Mouse (Mus musculus) thymus, postnatal 36 days (tissue): ENCODE results near the gene P3h4.

Experiments used
- DNase-seq, 2 experiments: peaks; one replicate each; pipeline ENCODE4 v3.0.0; 2022; ENCODE audit warnings: mixed read lengths in 2 of 2

The P3h4 gene

DNA sequence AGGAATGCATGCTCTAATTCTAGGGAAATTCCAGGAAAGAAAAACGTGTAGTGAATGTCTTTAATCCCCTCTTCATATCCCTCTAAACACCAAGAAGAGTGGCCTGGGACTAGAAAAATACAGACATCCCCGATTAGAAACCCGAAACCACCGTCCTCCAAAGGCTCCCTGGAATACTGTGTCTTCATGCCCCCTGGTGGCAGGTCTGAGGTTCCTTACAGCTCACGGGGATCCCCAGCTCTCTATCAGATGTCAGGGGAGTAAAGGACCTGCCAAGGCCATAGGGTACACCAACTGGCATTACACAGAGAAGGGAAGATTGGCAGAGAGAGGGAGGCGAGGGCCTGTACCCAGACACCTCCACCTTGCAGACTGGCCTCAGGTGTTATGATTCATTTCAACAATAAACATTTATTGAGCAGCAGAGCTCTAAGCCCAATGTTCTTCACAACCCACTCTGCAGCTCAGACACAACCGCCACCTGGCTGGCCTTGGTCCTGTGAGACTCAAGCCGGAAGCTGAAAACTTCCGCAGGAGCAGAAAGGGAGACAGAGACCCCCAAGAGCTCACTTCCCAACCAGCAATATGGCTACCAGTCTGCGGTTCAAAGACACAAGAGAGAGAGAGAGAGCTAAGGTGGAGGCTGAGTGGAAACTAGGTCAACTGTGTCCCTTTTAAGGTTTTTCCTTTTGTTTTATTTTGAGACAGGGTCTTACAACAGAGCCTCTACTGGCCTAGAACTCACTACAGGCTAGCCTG lies 6.4 kb downstream of the P3h4 start:
- peak; percentile 72 to 79 for DNase-seq

- peak in 1 of 2 experiments; percentile 51 for DNase-seq
Observed at GRCm38 (mm10) chr11:100406995-100407705, 7.5 kb downstream of the P3h4 start.

GRCm38 (mm10) chr11:100406273-100406672 lies 8.4 kb downstream of the P3h4 start:
- no peak for DNase-seq

DNA sequence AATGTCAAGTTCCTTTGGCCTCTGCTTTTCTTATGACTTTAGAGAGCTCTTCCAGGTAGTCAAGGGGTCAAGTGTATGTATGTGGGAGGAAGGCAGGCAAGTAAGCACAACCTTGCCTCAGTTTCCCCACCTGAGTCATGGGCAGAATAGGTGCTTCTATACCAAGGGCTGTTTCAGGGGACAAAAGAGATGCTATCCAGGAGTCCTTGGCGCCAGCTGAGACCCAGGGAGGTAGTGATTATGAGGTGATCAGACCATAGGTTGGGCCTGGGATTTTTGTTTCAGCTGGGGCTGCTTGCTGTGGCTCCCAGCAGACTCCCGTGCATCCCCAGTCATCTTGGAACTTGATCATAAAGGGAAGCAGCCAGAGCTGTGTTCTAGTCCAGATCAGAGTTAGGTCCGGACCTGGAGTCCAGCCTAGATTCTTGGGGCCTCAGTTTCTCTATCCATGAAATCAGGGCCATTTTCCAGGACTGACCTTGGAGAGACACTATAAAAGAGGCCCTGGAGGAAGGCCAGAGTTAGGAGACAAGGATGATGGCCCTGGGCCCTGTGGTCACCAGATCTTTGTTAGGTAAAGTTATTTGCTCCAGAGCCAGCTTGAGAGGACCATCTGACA lies 10.1 kb downstream of the P3h4 start:
- no peak for DNase-seq

- DNase-seq, result no peak
Observed at GRCm38 (mm10) chr11:100403445-100404134, 11.0 kb downstream of the P3h4 start.

DNA sequence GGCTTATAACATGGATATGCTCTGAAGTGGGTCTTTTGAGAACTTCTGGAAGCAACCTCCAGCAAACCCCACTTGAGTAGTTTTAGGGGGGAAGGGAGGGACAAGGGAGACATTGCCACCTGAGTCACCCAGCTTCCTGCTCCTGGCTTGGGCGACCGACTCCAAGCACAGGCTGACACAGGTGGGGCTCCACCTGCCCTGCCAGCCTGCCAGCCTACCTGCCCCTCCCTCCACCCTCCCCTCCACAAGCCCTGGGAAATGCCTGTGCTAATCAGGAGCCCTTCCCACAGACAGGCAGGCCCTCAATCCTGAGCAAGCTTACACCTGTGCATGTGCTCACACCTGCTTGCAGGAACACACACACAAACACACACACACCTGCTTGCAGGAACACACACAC lies 12.0 kb downstream of the P3h4 start:
- DNase-seq, result no peak

- no peak for DNase-seq
Observed at GRCm38 (mm10) chr11:100402240-100402639, 12.4 kb downstream of the P3h4 start.

DNA sequence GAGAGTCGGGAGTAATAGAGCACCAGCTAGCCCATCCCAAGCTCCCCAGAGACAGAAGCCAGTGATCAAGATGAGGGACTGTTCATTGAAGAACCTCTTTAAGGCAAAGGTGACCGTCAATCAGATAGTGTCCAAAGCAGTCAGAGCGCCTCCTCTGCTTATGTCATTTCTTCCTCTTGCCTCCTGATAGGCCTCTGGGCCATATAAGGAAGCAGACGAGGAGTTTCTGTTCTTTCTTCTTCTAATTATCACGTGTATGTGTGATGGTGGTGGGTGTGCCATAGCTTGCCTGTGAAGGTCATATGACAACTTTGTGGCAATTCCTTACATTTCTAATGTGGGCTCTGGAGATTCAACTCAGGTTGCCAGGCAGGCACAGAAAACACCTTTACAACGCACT lies 13.8 kb downstream of the P3h4 start:
- DNase-seq, result no peak

- no peak for DNase-seq
Observed at GRCm38 (mm10) chr11:100399727-100400538, 14.7 kb downstream of the P3h4 start.

DNA sequence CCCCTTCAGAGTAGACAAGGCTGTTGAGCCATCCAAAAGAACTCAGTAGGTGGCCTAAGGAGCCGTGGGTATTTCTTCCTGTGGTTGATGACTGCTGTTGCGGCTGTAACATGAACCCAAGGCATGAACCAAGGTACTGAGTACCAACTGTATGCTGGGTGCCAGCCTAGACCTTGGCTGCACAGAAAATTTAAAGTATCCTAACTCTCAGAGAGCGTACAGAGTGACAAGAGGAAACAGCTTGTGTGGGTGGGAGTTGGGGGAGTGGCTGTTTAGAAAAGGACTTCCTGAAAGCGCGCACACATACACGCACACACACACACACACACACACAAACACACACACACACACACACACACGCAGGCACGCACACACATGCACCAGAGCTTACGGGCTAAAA lies 15.3 kb downstream of the P3h4 start:
- peak; percentile 52 to 69 for DNase-seq

- no peak for DNase-seq
Observed at GRCm38 (mm10) chr11:100398517-100398916, 16.1 kb downstream of the P3h4 start.

GRCm38 (mm10) chr11:100397600-100398389 lies 16.8 kb downstream of the P3h4 start, which contains the start of gene Jup:
Jup (minus strand) TSS chr11:100397763.
- peak; percentile 97 for DNase-seq

- DNase-seq, result peak; percentile 68 to 77
Observed at GRCm38 (mm10) chr11:100396886-100397599, 17.6 kb downstream of the P3h4 start.

GRCm38 (mm10) chr11:100395861-100396631 lies 18.6 kb downstream of the P3h4 start:
- peak in 1 of 2 experiments; percentile 54 for DNase-seq

- no peak for DNase-seq
Observed at GRCm38 (mm10) chr11:100395200-100395599, 19.4 kb downstream of the P3h4 start.

- DNase-seq, result no peak
Observed at GRCm38 (mm10) chr11:100394353-100395074, 20.1 kb downstream of the P3h4 start.

DNA sequence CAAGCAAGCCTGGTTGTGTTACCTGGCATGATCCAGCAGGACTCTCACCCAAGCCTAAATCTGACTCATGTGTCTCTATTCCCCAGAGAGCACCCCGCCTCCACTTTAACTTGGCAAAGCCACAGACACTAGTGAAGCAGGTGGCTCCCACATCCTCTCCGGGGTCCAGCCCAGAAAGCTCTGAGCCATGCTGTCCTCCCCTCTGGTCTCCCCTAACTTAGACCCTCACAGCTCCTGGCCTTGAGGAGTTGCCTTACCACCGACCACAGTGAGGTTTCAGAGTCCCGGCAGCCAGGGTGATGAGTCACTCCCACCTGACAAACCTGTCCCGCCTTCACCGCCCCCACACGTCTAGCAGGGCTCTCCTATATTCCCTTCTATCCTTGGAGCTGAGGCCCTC lies 20.9 kb downstream of the P3h4 start:
- peak in 1 of 2 experiments; percentile 36 for DNase-seq

DNA sequence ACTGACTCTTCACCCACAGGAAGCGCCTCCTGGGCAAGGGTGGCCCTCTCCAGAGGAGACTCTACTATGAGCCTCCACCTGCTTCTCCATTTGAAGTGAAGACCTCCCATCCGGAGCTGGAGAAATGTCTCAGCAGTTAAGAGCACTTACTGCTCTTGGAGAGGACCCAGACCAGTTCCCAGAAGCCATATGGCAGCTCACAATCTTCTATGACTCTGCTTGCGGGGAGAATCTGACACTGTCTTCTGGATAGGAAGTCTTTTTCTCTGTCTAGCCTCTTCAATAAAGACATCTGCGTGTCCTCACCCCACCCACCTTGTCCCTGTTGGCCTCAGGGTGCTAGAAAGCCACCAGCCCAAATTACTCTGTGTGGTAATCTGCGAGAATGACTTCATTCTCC lies 21.7 kb downstream of the P3h4 start:
- DNase-seq, result no peak

GRCm38 (mm10) chr11:100391884-100392345 lies 22.7 kb downstream of the P3h4 start:
- no peak for DNase-seq
